Mouse (Mus musculus): ENCODE results near the gene Aldh3a2. TPM values are rescaled to one million over a fixed set of nuclear protein-coding genes. Genes with fewer than 3 reads are reported as not detected.
A peak's percentile ranks its signal among the peaks of the same experiment; 100 is the strongest.

Aldh3a2 gene
- total RNA-seq, 2 experiments from 2014 or later = 68.4 to 78.5 TPM

DNA sequence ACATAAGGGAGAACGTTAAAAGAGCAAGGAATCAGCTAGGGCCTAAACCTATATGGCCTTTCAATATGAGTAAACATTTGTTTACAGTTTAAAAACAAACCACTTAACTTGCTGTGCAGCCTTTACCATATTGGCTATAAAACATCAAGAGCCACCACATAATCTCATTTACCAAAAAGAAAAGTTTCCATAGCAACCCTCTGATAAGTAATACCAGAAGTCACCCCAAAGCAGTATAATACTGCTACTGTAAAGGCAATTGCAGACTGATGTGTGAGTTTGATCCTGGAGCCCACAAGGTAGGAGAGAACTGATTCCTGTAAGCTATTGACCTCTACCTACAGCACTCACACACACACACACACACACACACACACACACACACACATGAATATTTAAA lies 7.2 kb upstream of the Aldh3a2 start:
- ATAC-seq (ENCODE audit: poor library complexity, severe bottlenecking) = no peak

DNA sequence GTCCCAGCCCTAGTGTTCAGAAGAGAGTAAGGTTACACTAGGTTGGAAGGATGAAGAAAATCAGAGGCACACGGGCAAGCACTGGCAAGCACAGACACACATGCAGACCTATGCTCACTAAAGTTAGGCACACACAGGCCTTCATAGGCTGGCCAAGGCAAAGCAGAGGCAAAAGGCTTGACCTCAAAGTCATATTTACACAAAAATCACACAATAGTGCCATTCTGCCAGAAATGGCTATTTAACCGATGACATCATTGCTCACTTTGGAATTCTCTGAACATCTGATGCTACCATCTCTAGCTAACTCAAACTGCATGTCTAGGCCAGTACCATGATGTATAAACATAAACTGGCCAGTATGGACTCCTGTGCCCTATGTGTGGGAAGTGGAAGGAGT lies 6.7 kb upstream of the Aldh3a2 start:
- no peak for ATAC-seq (ENCODE audit: poor library complexity, severe bottlenecking)

DNA sequence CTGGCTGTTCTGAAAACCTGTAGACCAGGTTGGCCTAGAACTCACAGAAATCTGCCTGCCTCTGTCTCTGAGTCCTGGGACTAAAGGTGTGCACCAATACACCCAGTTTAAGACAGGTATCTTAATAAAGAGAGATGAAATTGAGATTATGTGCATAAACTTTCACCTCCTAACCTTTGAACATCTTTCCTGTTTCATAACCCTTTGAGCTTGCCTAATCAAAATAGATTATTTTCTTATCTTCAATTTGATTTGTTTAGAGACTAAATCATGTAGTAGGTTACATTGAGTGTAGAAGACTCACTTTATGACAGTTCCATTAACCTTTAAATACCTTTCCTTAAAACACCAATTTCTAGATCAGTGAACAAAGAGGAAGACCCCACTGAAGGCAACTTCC lies 4.3 kb upstream of the Aldh3a2 start:
- ATAC-seq (ENCODE audit: poor library complexity, severe bottlenecking) = no peak

DNA sequence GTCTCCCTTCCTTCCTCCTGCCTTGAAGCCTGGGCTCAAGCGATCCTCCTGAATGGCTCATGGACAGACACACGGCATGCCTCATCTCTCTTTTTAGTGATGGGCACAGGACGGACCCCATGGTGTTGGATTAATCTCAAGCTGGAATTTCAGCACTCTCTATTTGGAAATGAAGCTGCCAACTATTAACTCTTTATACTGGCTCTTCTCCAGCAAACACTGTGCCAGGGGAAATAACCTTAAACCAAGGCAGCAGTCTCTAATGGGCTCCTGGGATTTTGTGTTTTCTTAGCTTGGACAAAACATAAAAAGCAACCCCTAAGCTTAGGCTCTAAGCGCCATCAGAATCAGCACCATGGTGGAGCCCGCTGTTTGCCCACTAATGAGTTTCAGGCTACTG lies 3.1 kb upstream of the Aldh3a2 start:
- no peak for ATAC-seq (ENCODE audit: poor library complexity, severe bottlenecking)

DNA sequence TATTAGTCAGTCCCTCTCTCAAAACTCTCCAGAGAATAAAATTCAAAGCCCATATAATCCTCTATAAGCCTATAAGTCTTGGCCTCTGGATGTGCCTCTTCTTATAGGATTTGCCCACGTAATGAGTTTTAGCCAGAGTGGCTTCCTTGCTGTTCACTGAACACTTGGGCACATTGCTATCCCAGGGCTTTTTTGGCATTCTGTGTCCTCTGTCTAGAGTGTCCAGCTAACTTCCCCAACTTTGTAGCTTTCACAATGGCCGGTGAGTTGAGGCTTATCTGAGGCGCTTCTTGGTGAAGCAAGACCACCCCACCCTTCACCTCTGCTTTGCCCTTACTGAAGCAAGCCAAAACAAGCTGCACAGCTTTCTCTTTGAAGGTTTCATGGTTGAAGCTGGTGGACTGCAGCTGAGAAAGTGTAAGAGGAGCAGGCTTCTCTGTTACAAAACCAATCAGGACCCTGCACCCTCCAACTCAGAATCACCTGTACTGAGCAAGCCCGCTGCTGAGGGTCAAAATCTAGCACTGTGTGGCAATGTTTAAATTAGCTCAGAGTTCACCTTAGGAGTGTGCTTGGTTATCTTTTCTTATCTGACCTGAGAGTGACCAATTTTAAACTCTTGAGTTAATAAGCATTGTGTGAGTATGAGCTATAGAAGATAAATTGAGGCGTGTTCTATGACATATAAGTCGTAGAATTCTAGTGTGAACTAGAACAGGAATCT lies 1.5 kb upstream of the Aldh3a2 start:
- 0 out of 2 replicates have a peak, but pooled peaks have one; percentile 9 for ATAC-seq (ENCODE audit: poor library complexity, severe bottlenecking)

DNA sequence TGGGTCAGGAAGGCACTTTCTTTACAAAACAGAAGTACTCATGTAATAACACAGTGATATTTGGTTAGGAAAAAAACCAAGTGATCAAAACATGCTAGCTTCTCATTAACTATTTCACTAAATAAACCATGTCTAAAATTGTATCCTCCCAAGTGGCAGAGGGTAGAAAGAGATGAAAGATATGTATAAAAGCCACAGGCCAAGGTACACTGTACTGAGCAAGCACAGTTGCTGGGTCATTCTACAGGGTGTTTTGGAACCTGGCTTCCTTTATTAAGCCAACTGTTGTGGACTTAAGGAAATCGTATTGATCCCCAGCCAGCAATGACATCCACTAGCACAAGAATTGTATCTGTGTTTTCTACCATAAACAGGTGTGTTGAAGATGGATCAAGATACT lies 3.4 kb downstream of the Aldh3a2 start:
- ATAC-seq (ENCODE audit: poor library complexity, severe bottlenecking) = no peak

DNA sequence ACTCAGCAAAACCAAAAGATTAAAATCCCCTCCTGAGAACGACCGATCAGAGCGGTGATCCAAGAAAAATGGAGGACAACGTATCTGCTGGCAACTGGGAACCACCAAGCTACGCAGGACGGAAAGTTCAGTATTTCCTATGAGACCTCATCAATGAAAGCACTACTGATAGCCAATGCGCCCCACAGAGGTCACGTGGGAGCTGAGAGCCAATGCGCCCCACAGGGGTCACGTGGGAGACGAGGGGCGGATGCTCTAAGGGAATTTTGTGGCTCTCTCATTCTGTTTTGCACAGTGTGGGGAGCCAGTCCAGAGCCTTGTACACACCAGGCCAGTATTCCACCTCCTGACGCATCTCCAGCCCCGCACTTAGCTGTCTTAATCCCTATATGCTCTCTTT lies 4.7 kb downstream of the Aldh3a2 start:
- no peak for ATAC-seq (ENCODE audit: poor library complexity, severe bottlenecking)

DNA sequence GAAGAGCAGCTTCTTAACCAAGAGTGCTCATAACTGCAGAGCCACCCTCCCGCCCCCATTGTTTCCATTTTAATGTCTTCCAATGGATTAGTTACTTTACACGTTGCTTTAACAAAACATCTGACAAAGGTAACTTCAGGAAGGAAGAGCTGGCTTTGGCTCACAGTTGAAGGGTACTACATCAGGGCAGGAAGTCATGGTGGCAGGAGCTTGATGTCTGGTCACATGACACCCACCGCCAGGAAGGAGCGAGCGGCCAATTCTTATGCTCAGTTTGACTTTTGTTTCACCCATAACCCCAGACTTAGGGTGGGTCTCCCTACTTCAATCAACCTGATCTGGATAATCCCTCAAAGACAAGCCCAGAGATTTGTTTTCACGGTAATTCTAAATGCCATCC lies 8.2 kb downstream of the Aldh3a2 start:
- ATAC-seq (ENCODE audit: poor library complexity, severe bottlenecking) = no peak

DNA sequence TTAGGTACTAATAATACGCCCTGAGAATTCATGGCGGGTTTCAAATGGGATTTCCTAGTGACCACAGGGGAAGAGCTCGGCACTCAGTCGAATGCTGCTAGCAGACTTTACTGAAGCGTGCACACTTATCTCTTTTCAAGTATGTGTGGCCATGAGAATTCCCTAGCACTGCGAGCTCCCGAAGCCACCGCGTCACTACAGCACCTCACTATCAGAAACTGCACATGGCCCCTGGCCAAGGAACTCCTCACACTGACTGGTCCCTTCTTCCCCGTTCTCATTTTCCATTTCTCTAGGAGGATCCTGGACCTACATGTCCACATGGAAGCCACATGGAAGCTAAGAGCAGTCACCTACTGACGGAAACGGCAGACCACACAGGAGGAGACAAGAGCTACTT lies 14.5 kb downstream of the Aldh3a2 start:
- no peak for ATAC-seq (ENCODE audit: poor library complexity, severe bottlenecking)

DNA sequence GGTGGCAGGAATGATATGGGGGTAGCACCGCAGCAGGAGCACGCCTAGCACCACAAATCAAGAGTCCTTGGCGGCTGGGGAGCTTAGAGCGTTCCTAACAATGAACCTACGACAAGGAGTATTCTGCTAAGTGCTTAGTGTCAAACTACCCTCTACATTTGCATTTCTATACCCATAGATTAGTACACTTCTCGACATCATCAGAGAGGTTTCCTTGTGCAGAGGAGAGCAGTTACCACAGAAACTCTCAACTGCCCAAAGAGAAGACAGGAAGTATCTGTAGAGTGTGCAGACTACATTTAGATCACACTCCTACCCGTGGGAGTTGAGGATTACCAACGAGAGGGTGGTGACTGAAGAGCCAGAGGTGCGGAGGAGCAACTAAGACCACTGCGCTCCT lies 15.5 kb downstream of the Aldh3a2 start:
- ATAC-seq (ENCODE audit: poor library complexity, severe bottlenecking) = no peak

DNA sequence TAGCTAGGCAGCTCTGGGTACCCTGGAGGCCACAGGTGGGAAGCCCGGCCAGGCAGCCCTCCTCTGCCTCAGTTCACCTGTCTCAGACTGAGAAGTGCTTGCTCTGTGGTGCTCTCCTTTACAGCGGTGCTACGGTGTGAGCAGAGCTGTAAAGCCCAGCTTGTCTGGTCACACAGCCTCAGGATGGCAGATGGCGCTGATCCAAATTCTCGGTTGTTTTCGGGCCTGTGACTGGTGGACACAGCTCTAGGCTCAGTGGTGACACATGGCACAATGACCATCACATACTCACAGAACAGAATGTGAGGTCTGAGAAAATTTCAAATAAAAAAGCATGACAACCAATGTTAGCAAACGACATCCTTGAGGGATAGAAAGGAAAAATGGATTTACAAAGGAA lies 22.9 kb downstream of the Aldh3a2 start:
- no peak for ATAC-seq (ENCODE audit: poor library complexity, severe bottlenecking)

DNA sequence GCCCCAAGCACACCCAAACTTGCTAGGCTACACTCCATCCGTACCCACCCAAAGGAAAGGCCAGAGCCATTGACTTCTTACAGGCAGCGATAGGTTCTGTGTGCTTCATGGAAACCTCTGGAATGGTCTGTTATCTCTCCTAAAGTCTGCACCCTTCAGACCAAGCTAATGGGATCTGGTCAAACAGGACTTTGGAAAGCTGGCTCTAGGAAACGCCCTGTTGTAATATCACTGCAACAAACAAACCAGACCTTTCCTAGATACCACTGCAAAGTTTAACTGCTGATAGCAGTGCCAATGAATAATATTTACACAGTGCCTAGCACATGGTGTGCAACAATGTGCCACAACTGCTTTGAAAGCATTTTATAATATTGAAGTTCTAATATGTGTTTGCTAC lies 31.2 kb downstream of the Aldh3a2 start:
- ATAC-seq (ENCODE audit: poor library complexity, severe bottlenecking) = no peak

DNA sequence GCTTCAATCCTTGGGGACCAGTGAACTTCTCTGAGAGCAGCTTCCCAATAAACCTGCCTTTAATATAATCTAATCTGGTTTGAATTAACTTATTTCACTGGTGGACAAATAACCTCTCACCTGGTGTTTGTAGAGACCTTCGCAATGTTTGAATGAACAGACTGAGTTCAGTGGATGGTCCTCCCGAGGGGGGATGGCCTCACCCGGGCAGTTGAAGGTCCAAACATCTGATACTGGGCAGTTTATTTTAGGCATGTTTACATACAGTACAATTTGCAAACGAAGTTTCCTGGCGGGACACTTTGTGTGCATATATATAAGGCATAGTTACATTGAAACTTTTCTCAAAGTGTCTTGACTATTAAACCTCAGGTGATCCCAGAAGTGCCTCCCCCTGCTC lies 33.1 kb downstream of the Aldh3a2 start:
- ATAC-seq (ENCODE audit: poor library complexity, severe bottlenecking) = no peak

DNA sequence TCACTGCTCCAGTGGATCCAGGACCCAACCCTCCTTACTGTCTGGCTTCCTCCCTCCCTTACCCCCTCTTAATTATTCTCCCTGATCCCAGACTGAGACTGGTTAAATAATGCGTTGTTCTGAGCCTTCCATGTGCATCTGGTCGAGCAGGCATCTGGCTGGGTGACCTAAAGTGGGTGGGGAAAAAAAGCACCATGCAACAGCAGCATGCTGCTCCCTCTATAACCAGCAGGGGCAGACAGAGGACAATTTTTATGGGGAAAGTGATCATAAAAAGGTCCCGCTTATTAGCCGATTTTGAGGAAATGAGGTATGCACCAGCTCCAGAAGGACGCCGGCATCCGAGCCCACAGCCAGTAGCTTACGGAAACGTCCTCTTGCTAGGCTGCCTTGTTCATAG lies 35.9 kb downstream of the Aldh3a2 start:
- peak; percentile 75 for ATAC-seq (ENCODE audit: poor library complexity, severe bottlenecking)

DNA sequence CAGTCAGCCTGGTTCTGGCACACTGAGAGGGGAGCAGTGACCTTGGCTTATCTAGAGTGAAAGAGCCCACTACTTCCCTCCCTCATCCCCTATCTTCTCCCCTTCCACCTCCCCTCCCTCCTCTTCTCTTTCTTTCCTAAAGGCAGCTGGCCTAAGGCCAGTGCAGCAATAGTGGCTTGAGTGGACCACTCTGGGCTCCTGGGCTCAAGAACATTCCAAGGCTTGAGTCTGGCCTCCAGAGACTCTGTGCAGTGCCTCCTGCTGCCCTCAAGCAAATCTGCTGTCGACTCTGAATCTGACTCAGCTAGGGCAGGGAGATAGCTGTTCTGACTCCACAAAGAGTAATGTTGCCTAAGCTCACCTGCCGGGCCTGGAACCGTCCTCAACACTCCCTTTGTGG lies 38.9 kb downstream of the Aldh3a2 start:
- no peak for ATAC-seq (ENCODE audit: poor library complexity, severe bottlenecking)

DNA sequence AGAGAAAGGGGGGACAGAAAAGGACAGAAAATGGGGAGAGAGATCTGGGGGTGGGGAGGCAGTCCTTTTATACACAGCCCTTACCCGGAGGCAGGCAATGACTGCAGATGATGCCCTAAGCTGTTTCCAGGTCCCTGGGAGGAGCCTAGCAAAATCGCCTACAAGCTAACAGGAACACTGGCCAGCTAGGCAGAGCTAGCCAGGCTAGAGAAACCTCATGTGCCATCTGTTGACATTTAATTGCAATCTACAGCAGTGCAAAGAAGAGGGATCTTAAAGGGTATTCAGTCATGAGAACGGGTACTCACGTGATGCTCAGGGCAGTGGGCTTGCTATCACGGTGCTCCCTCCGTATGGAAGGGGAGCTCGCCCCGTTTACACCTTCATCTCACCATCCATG lies 39.4 kb downstream of the Aldh3a2 start:
- ATAC-seq (ENCODE audit: poor library complexity, severe bottlenecking) = no peak

DNA sequence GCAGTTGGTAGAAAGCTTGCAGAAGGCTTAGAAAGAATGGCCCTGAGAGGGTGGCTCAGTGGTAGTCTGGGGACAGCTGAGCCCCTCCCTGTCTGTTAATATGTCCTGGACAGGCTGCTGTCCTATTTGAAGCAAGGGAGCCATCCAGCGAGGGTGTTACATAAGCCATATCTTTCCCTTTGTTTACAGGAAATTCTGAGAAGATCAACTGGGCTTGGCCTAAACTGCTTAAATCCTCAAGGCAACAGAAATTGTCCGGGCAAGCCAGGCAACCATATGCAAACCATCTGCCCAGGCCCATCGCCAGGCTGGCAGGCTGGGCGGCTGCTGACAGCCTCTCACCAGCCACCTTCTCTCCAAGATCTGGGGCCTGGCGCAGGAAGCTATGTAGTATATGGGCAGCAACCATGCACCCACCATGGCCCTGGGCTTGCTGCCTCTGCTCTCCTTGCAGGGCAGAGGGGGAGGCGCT lies 41.3 kb downstream of the Aldh3a2 start:
- ATAC-seq (ENCODE audit: poor library complexity, severe bottlenecking) = no peak

DNA sequence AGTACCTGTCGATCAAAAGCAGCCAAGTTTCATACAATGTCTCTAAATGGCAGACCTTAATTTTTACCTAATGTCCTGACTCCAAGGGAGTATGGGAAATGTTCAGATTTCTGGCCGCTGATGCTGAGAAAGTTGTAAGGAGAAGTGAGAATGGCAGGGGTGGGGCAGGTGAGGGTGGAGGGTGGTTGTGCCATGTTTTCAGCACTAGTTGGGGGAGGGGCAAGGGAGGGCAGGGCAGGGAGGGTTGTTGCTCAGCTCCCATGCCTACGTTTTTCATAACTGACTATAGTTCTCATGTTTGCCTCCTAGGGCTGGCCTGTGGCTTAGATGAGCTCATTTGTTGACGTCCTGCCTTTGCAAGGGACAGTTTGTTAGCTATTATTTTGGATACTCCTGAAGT lies 41.8 kb downstream of the Aldh3a2 start:
- peak; percentile 57 for ATAC-seq (ENCODE audit: poor library complexity, severe bottlenecking)

DNA sequence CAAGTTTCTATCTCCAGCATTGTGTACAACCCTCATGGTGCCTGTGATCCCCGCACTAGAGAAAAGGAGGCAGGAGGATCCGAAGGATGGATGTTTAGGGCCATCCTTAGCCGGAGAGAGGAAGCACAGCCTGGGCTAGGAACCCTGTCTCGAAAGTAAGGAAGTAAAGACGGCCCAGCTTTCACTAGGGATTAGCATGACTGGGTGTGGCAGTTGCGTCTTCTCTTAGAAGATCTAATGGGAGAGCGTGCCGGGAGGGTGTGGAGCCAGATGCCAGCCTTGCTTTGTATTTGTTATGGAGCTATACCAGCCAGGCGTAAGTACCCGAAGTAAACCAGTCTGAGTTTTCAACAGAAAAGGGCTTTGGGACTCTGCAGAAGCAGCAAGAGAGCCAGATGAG lies 42.4 kb downstream of the Aldh3a2 start:
- ATAC-seq (ENCODE audit: poor library complexity, severe bottlenecking) = peak; percentile 66

DNA sequence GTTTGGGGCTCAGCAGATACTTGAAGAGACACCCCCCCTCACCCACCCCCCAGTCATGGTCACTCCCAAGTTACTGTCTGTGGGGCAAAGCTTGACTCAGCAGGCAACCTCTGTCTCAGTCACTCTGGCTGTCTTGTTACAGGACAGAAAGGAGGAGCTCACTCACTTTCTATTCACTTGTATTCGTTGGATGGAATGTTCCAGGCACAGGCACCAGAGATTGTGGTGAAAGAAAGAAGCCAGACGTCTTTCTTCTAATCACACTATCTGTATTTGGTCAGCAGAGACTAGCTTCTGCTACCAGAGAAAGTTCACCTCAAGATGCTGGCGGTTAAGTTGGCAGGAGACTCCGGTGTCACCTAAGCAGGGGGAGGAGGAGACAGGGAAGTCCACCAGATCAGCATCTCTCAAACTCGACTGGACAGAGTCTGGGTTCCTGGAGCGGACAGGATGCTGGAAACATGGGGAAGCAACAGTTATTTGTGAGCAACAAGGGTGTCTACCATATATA lies 43.0 kb downstream of the Aldh3a2 start:
- ATAC-seq (ENCODE audit: poor library complexity, severe bottlenecking) = no peak

DNA sequence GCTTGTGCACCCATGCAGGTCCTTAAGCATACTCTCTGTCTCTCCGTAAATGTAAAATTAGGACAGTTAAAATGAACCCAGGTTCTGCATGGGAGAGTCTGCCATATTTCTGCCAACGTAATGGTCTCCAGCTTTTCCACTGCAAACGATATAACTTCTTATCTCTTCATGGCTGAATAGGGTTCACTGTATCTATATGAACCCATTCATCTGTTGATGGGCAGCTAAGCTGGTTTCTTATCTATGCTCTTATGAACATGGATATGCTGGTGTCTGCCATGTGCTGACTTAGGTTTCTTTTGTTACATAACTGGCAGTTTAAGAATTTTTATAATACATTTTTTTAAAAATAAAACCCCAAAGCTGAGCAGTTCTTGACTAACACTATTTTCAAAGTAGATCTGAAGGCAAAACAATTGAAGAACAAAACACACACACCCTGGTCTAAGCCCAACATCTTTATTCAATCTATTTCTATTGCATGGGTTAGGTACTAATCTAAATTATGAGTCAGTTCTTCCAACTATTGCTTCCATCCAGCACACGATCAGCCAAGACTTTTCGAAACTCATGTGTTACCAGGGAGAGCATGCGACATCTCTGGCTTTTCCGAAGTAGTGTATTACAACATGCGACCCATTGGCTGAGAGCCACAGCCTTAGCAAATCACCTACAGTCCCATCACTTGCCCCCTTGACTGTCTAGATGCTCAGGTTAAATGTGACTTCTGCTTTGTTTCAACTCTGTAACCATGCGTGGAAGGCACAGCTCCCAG lies 44.1 kb downstream of the Aldh3a2 start:
- no peak for ATAC-seq (ENCODE audit: poor library complexity, severe bottlenecking)

DNA sequence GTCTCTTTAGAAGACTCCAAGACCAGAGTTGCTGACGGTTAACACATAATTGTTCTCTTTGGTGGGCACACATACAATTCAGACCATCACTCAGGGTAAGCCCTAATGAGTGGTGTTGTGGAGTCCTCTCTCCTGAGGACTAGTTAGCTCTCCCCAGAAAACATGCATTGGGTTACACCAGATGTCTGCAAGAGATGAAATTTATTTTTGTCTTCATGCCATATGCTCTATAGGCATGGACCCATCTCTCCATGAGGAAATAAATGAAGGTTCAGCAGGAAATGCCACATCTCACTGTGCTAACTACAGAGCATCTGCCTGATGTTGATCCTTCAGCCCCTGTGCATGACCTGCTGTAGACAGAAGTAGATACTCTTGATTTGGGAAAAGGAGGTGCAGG lies 45.3 kb downstream of the Aldh3a2 start:
- no peak for ATAC-seq (ENCODE audit: poor library complexity, severe bottlenecking)
